Mouse (Mus musculus): ENCODE measurements at regions not wholly inside any gene's neighbourhood (a gene's known extent, or its start where the extent isn't known, plus 50 kb on each side); places are given as distances from the start of the nearest gene placed in this dataset.
A peak's percentile ranks its signal among the peaks of the same experiment; 100 is the strongest.

- H3K36me3 ChIP-seq (ENCODE audit: control insufficient read depth, insufficient read depth, low read length) = no peaks in the 10 kb centered on the region
- no peaks in the 10 kb centered on the region for H3K27me3 ChIP-seq (ENCODE audit: control insufficient read depth, insufficient read depth, low read length)
- ATAC-seq (ENCODE audit: insufficient number of reproducible peaks, low FRiP score, low TSS enrichment, low read depth) = no peak
- H3K4me2 ChIP-seq (ENCODE audit: low read depth, severe bottlenecking) = no peak overlapping the region
- H3K9ac ChIP-seq (ENCODE audit: low read length) = no peak overlapping the region
- no peak for DNase-seq (ENCODE audit: low spot score)
- no peak overlapping the region for H3K4me3 ChIP-seq (ENCODE audit: low read depth, low read length)
- WGBS = 90% methylated on average over 6 of the region's 6 CpGs
- H3K4me1 ChIP-seq (ENCODE audit: control insufficient read depth, insufficient read depth, low read length) = no peaks in the 10 kb centered on the region
- no peaks in the 10 kb centered on the region for H3K9me3 ChIP-seq (ENCODE audit: control insufficient read depth, low read length)
- H3K27ac ChIP-seq (replicated peaks; ENCODE audit: low read depth, low read length) = no peak overlapping the region
These were observed 170.1 kb downstream of the Rchy1 start for GRCm38 (mm10) chr5:91792732-91793131.

DNA sequence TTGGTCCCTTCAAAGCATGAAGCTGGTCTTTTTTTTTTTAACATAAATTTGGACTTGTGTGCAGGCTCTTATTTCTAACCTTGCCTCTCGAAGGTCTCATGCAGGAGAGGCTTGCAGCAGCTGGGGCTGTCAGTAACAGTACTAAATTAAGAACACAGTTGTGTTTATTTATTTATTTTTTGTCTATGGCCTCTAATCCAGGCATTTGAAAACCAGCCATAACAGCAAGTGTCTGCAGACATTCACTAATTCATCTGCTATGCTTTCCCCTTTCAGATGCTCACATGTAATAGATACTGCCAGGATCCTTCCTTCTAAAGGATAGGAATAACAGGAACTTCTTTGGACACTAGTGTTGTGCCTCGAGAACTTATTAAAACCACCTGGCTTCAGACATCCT, 172.5 kb downstream of the Rchy1 start:
- 18% methylated on average over 2 of the region's 2 CpGs for WGBS
- DNase-seq (ENCODE audit: low spot score) = no peak
- no peaks in the 10 kb centered on the region for H3K36me3 ChIP-seq (ENCODE audit: control insufficient read depth, insufficient read depth, low read length)

GRCm38 (mm10) chr5:91783966-91784365, 178.9 kb downstream of the Rchy1 start:
- Histone ChIP-seq H3K9ac (ENCODE audit: low read length) (no peak overlapping the region), H3K4me3 (ENCODE audit: low read depth, low read length) (no peak overlapping the region), H3K27ac (replicated peaks; ENCODE audit: low read depth, low read length) (no peak overlapping the region), H3K4me1 (ENCODE audit: control insufficient read depth, insufficient read depth, low read length) (no peaks in the 10 kb centered on the region), H3K4me2 (ENCODE audit: low read depth, severe bottlenecking) (no peak overlapping the region), H3K36me3 (ENCODE audit: control insufficient read depth, insufficient read depth, low read length) (no peaks in the 10 kb centered on the region), H3K27me3 (ENCODE audit: control insufficient read depth, insufficient read depth, low read length) (no peaks in the 10 kb centered on the region), H3K9me3 (ENCODE audit: control insufficient read depth, low read length) (no peaks in the 10 kb centered on the region)
- 89% methylated on average over 8 of the region's 8 CpGs for WGBS
- ATAC-seq (ENCODE audit: insufficient number of reproducible peaks, low FRiP score, low TSS enrichment, low read depth) (no peak), DNase-seq (ENCODE audit: low spot score) (no peak)

More for the DNA sequence above, 172.5 kb downstream of the Rchy1 start:
- Histone ChIP-seq H3K4me3 (ENCODE audit: low read depth, low read length) (no peak overlapping the region), H3K9me3 (ENCODE audit: control insufficient read depth, low read length) (no peaks in the 10 kb centered on the region), H3K27ac (replicated peaks; ENCODE audit: low read depth, low read length) (no peak overlapping the region; the same call in 1 of the 2 replicates), H3K27me3 (ENCODE audit: control insufficient read depth, insufficient read depth, low read length) (no peaks in the 10 kb centered on the region), H3K4me2 (ENCODE audit: low read depth, severe bottlenecking) (no peak overlapping the region), H3K9ac (ENCODE audit: low read length) (no peak overlapping the region), H3K4me1 (ENCODE audit: control insufficient read depth, insufficient read depth, low read length) (no peaks in the 10 kb centered on the region)
- ATAC-seq (ENCODE audit: insufficient number of reproducible peaks, low FRiP score, low TSS enrichment, low read depth) = 0 out of 2 replicates have a peak, but pooled peaks have one; percentile 44

- Histone ChIP-seq H3K27me3 (ENCODE audit: control insufficient read depth, insufficient read depth, low read length) (no peaks in the 10 kb centered on the region), H3K4me2 (ENCODE audit: low read depth, severe bottlenecking) (no peak overlapping the region), H3K9ac (ENCODE audit: low read length) (no peak overlapping the region), H3K36me3 (ENCODE audit: control insufficient read depth, insufficient read depth, low read length) (no peaks in the 10 kb centered on the region), H3K27ac (replicated peaks; ENCODE audit: low read depth, low read length) (no peak overlapping the region), H3K4me1 (ENCODE audit: control insufficient read depth, insufficient read depth, low read length) (no peaks in the 10 kb centered on the region), H3K9me3 (ENCODE audit: control insufficient read depth, low read length) (no peaks in the 10 kb centered on the region), H3K4me3 (ENCODE audit: low read depth, low read length) (no peak overlapping the region)
- ATAC-seq (ENCODE audit: insufficient number of reproducible peaks, low FRiP score, low TSS enrichment, low read depth) (no peak), DNase-seq (ENCODE audit: low spot score) (no peak)
These were observed 185.9 kb downstream of the Rchy1 start for GRCm38 (mm10) chr5:91776971-91777370.

DNA sequence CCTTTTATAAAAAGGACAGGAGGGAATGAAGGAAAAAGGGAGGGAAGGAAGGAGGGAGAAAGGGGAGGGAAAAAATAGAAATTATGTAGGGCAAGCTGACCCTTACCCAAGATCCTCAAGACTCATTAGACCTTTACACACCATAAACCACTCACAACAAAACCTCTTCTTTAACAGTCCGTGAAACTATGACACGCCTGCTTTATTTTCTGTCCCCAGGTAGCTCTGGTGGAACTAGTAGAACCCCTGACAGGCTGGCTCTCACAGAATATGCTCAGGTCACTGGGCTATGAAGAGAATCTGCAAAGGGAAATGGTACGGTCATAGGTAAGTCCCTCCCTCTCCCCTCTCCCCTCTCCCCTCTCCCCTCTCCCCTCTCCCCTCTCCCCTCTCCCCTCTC, 188.8 kb downstream of the Rchy1 start:
- Histone ChIP-seq H3K27ac (replicated peaks; ENCODE audit: low read depth, low read length) (no peak overlapping the region), H3K4me2 (ENCODE audit: low read depth, severe bottlenecking) (no peak overlapping the region), H3K4me1 (ENCODE audit: control insufficient read depth, insufficient read depth, low read length) (no peaks in the 10 kb centered on the region), H3K36me3 (ENCODE audit: control insufficient read depth, insufficient read depth, low read length) (no peaks in the 10 kb centered on the region), H3K9ac (ENCODE audit: low read length) (no peak overlapping the region), H3K27me3 (ENCODE audit: control insufficient read depth, insufficient read depth, low read length) (no peaks in the 10 kb centered on the region), H3K4me3 (ENCODE audit: low read depth, low read length) (no peak overlapping the region), H3K9me3 (ENCODE audit: control insufficient read depth, low read length) (no peaks in the 10 kb centered on the region)
- no peak for ATAC-seq (ENCODE audit: insufficient number of reproducible peaks, low FRiP score, low TSS enrichment, low read depth)
- DNase-seq (ENCODE audit: low spot score) = no peak
- WGBS = 90% methylated on average over 3 of the region's 3 CpGs

DNA sequence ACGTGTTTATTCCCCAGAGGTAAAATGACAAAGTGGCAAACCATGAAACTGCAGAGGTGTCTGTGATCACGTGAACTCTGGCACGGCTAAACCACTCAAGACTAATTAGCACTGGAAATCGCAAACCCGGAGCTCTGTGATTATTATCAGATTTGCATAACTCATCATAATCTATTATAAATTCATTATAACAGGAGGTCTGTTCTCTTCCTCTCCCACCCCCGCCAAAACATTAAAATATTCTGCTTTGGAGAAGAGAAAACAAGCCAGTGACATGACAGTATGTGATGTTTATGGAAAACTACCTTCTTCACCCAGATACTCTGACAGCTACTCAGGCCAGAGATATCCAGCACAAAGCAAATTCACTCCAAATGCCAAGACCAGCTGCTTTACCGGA, 195.0 kb downstream of the Rchy1 start:
- Histone ChIP-seq H3K36me3 (ENCODE audit: control insufficient read depth, insufficient read depth, low read length) (no peaks in the 10 kb centered on the region), H3K27me3 (ENCODE audit: control insufficient read depth, insufficient read depth, low read length) (no peaks in the 10 kb centered on the region), H3K4me2 (ENCODE audit: low read depth, severe bottlenecking) (no peak overlapping the region), H3K9ac (ENCODE audit: low read length) (no peak overlapping the region), H3K4me3 (ENCODE audit: low read depth, low read length) (no peak overlapping the region), H3K9me3 (ENCODE audit: control insufficient read depth, low read length) (no peaks in the 10 kb centered on the region), H3K4me1 (ENCODE audit: control insufficient read depth, insufficient read depth, low read length) (peaks cover 9% of the 10 kb centered on the region; the same call in 1 of the 2 replicates), H3K27ac (replicated peaks; ENCODE audit: low read depth, low read length) (no peak overlapping the region)
- ATAC-seq (ENCODE audit: insufficient number of reproducible peaks, low FRiP score, low TSS enrichment, low read depth) (no peak), DNase-seq (ENCODE audit: low spot score) (no peak)
- WGBS = 79% methylated on average over 7 of the region's 7 CpGs

- H3K4me2 ChIP-seq (ENCODE audit: low read depth, severe bottlenecking) = no peak overlapping the region
- no peak overlapping the region for H3K27ac ChIP-seq (replicated peaks; ENCODE audit: low read depth, low read length)
- DNase-seq (ENCODE audit: low spot score) (no peak), ATAC-seq (ENCODE audit: insufficient number of reproducible peaks, low FRiP score, low TSS enrichment, low read depth) (no peak)
- H3K4me1 ChIP-seq (ENCODE audit: control insufficient read depth, insufficient read depth, low read length) = peaks cover 9% of the 10 kb centered on the region; the same call in 1 of the 2 replicates
- no peak overlapping the region for H3K4me3 ChIP-seq (ENCODE audit: low read depth, low read length)
- WGBS = 57% methylated on average over 10 of the region's 10 CpGs
- H3K9me3 ChIP-seq (ENCODE audit: control insufficient read depth, low read length) = no peaks in the 10 kb centered on the region
- H3K36me3 ChIP-seq (ENCODE audit: control insufficient read depth, insufficient read depth, low read length) = no peaks in the 10 kb centered on the region
- no peak overlapping the region for H3K9ac ChIP-seq (ENCODE audit: low read length)
- no peaks in the 10 kb centered on the region for H3K27me3 ChIP-seq (ENCODE audit: control insufficient read depth, insufficient read depth, low read length)
These were observed 195.8 kb downstream of the Rchy1 start for GRCm38 (mm10) chr5:91767060-91767459.

DNA sequence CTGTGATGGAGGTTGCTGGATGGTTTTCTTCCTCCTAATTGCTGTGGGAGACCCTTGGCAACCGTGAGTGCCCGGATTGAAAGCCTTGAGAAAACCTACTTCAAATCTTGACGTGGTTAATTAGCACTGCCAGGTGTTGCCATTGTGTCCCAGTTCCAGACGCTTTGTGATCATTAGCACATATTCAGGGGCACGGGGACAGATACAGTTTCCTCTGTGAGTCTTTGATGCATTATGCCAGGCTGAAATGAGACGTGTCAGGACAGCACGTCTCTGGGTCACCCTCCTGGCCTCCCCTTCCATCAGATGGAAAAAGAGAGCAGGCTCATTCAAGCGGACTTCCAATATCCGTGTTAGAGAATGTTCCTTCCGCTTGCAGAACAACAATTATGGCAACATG, 198.2 kb downstream of the Rchy1 start:
- DNase-seq (ENCODE audit: low spot score) (no peak), ATAC-seq (ENCODE audit: insufficient number of reproducible peaks, low FRiP score, low TSS enrichment, low read depth) (no peak)
- Histone ChIP-seq H3K36me3 (ENCODE audit: control insufficient read depth, insufficient read depth, low read length) (no peaks in the 10 kb centered on the region), H3K27me3 (ENCODE audit: control insufficient read depth, insufficient read depth, low read length) (no peaks in the 10 kb centered on the region), H3K27ac (replicated peaks; ENCODE audit: low read depth, low read length) (no peak overlapping the region), H3K4me3 (ENCODE audit: low read depth, low read length) (no peak overlapping the region), H3K4me1 (ENCODE audit: control insufficient read depth, insufficient read depth, low read length) (peaks cover 9% of the 10 kb centered on the region; the same call in 1 of the 2 replicates), H3K9me3 (ENCODE audit: control insufficient read depth, low read length) (no peaks in the 10 kb centered on the region), H3K9ac (ENCODE audit: low read length) (no peak overlapping the region), H3K4me2 (ENCODE audit: low read depth, severe bottlenecking) (no peak overlapping the region)
- WGBS = 26% methylated on average over 10 of the region's 10 CpGs

DNA sequence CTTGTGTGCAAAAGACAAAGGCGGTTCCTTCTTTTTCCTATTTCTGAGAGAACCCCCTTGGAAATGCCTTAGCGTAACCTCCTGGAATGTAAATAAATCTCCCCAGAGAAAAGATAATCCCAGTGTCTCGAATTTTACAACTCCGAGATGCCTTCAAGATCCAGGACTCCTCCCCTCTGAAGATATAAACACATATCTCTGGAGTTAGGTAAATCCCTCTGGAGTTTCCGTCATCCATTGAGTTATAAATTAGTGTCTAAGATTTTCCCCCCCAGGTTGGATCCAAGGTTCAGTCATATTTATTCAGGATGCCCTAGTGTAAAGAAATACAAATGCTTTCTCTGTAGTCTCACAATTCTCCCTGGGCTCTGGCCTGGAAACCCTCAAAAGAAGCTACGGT, 200.3 kb downstream of the Rchy1 start:
- Histone ChIP-seq H3K27me3 (ENCODE audit: control insufficient read depth, insufficient read depth, low read length) (no peaks in the 10 kb centered on the region), H3K9me3 (ENCODE audit: control insufficient read depth, low read length) (no peaks in the 10 kb centered on the region), H3K9ac (ENCODE audit: low read length) (no peak overlapping the region), H3K4me3 (ENCODE audit: low read depth, low read length) (no peak overlapping the region), H3K36me3 (ENCODE audit: control insufficient read depth, insufficient read depth, low read length) (no peaks in the 10 kb centered on the region), H3K4me2 (ENCODE audit: low read depth, severe bottlenecking) (no peak overlapping the region), H3K4me1 (ENCODE audit: control insufficient read depth, insufficient read depth, low read length) (peaks cover 9% of the 10 kb centered on the region; the same call in 1 of the 2 replicates), H3K27ac (replicated peaks; ENCODE audit: low read depth, low read length) (no peak overlapping the region)
- no peak for ATAC-seq (ENCODE audit: insufficient number of reproducible peaks, low FRiP score, low TSS enrichment, low read depth)
- WGBS = 60% methylated on average over 6 of the region's 6 CpGs
- DNase-seq (ENCODE audit: low spot score) = no peak

All from limb, embryonic 11.5 days (tissue).